Mouse (Mus musculus) limb, embryonic 10.5 days (tissue): ENCODE data around the gene Mrtfb. TPM values are rescaled to one million over a fixed set of nuclear protein-coding genes. Genes with fewer than 3 reads are reported as not detected.

Source experiments
- DNase-seq: peaks from one replicate; pipeline ENCODE4 v3.0.0-alpha.2; 2017; ENCODE audit warnings: low spot score
- H3K27ac ChIP-seq: fragments of 300-500 bp; sonication (generic); 2 replicates; pipeline ENCODE4 v1.5.1; 2016; ENCODE audit warnings: mild to moderate bottlenecking
- H3K27me3 ChIP-seq: fragments of 300-500 bp; sonication (generic); 2 replicates; pipeline ENCODE4 v1.6.1; 2016; ENCODE audit warnings: low read depth, mild to moderate bottlenecking; ENCODE audit not compliant: poor library complexity, severe bottlenecking
- H3K36me3 ChIP-seq: fragments of 300-500 bp; sonication (generic); 2 replicates; pipeline ENCODE4 v1.6.1; 2016; ENCODE audit warnings: mild to moderate bottlenecking, moderate library complexity
- H3K4me1 ChIP-seq: fragments of 300-500 bp; sonication (generic); 2 replicates; pipeline ENCODE4 v1.6.1; 2016
- H3K4me3 ChIP-seq: fragments of 300-500 bp; sonication (generic); 2 replicates; pipeline ENCODE4 v1.5.1; 2016; ENCODE audit warnings: mild to moderate bottlenecking, moderate library complexity
- H3K9me3 ChIP-seq: fragments of 300-500 bp; sonication (generic); replicated peaks from 2 replicates; pipeline ENCODE4 v1.6.1; 2016; ENCODE audit warnings: mild to moderate bottlenecking
- WGBS: fragments of 180-500 bp; shearing (Covaris S2); methylation state at CpG from one replicate; pipeline ENCODE4 v1.1.7; 2016; 5-methylcytosine and 5-hydroxymethylcytosine counted together
- polyA plus RNA-seq: library from polyadenylated mRNA; unstranded; fragments of >200 nt; fragmentation: Nextera tagmentation; extraction: Ambion mirVana; gene quantifications from 2 replicates; pipeline ENCODE4 v1.2.1, GENCODE M21; 2016

The Mrtfb gene
- polyA plus RNA-seq, 1 experiment from 2014 or later = 21.3 TPM

- WGBS = 85% methylated on average over 2 of the region's 2 CpGs
- Histone ChIP-seq H3K9me3 (no peaks in the 10 kb centered on the region), H3K27ac (no peak overlapping the region), H3K4me3 (no peak overlapping the region), H3K36me3 (no peaks in the 10 kb centered on the region), H3K4me1 (no peaks in the 10 kb centered on the region), H3K27me3 (no peaks in the 10 kb centered on the region)
- no peak for DNase-seq
These were observed 42.7 kb downstream of the Mrtfb start for GRCm38 (mm10) chr16:13298991-13299390.

- Histone ChIP-seq H3K27ac (no peak overlapping the region), H3K9me3 (no peaks in the 10 kb centered on the region), H3K36me3 (no peaks in the 10 kb centered on the region), H3K27me3 (no peaks in the 10 kb centered on the region), H3K4me1 (no peaks in the 10 kb centered on the region), H3K4me3 (no peak overlapping the region)
- no peak for DNase-seq
- WGBS = 82% methylated on average over 3 of the region's 3 CpGs
These were observed 49.9 kb downstream of the Mrtfb start for GRCm38 (mm10) chr16:13306065-13306695.

- no peak overlapping the region for H3K4me3 ChIP-seq
- peaks cover 6% of the 10 kb centered on the region for H3K36me3 ChIP-seq
- H3K9me3 ChIP-seq = no peaks in the 10 kb centered on the region
- no peak for DNase-seq
- no peaks in the 10 kb centered on the region for H3K27me3 ChIP-seq
- no peaks in the 10 kb centered on the region; the same call in 1 of the 2 replicates for H3K4me1 ChIP-seq
- 77% methylated on average over 1 of the region's 1 CpGs for WGBS
- no peak overlapping the region for H3K27ac ChIP-seq
These were observed 53.9 kb downstream of the Mrtfb start for GRCm38 (mm10) chr16:13310096-13310683.

- Histone ChIP-seq H3K27me3 (no peaks in the 10 kb centered on the region), H3K4me1 (no peaks in the 10 kb centered on the region; the same call in 1 of the 2 replicates), H3K27ac (no peak overlapping the region), H3K9me3 (no peaks in the 10 kb centered on the region), H3K4me3 (no peak overlapping the region), H3K36me3 (peaks cover 6% of the 10 kb centered on the region)
- no peak for DNase-seq
- WGBS = 79% methylated on average over 1 of the region's 1 CpGs
These were observed 55.1 kb downstream of the Mrtfb start for GRCm38 (mm10) chr16:13311374-13311773.

DNA sequence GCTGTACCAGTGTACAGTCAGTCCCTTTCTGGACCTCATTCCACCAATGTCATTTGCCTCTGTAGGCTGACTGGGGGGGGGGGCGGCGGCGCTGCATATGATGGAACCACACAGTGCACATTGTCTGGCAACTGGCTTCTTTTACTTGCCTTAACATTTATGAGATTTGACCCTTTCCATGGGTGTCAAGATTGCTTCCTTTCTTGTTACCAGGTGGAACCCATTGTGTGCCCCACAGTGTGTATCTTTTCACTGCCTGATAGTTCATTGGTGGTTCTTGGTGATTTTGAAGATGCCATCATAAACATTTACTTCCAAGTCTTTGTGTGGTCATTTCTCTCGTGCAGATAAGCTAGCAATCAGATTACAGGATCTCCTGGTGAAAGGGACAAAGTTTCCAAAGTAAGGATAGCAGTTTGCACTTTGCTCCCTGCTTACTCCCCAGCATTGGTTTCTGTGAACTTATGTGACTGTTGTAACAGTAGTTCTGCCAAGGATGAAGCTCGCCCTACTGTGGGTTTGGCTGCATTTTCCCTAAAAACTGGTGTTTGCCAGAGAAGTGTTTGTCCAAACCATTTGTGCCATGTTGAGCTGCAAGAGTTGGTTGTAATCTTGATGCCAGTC lies 56.9 kb downstream of the Mrtfb start:
- peaks cover 6% of the 10 kb centered on the region for H3K36me3 ChIP-seq
- H3K9me3 ChIP-seq = no peaks in the 10 kb centered on the region
- H3K4me3 ChIP-seq = no peak overlapping the region
- WGBS = 91% methylated on average over 5 of the region's 5 CpGs
- DNase-seq = no peak
- no peaks in the 10 kb centered on the region; the same call in 1 of the 2 replicates for H3K4me1 ChIP-seq
- H3K27ac ChIP-seq = no peak overlapping the region
- no peaks in the 10 kb centered on the region for H3K27me3 ChIP-seq

- Histone ChIP-seq H3K27ac (no peak overlapping the region), H3K9me3 (no peaks in the 10 kb centered on the region), H3K4me1 (0 out of 2 replicates have a peak, but pooled peaks cover 2% of the 10 kb centered on the region), H3K27me3 (no peaks in the 10 kb centered on the region), H3K4me3 (no peak overlapping the region), H3K36me3 (peaks cover 15% of the 10 kb centered on the region)
- no peak for DNase-seq
- WGBS = 66% methylated on average over 6 of the region's 6 CpGs
These were observed 67.5 kb downstream of the Mrtfb start for GRCm38 (mm10) chr16:13323751-13324150.

DNA sequence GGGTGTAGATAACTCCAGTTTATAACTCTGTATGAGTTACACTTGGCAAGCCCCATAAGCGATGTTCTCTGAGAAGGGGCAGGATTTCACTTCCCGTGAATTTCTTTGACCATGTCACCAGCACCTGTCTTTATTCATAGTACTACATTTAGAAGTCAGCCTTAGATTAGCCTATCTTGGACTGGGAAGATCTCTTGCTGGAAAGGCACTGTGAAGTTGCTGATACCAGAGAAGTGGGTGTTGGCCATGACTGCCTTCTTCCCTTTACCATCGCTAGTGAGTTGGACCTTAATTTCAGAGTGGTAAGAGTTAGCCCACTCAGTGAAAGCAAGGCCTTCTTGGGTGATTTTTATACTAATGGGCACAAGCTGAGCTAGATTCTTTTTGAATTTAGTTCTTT lies 70.3 kb downstream of the Mrtfb start:
- Histone ChIP-seq H3K36me3 (peaks cover 15% of the 10 kb centered on the region), H3K4me1 (0 out of 2 replicates have a peak, but pooled peaks cover 2% of the 10 kb centered on the region), H3K4me3 (no peak overlapping the region), H3K27ac (no peak overlapping the region), H3K9me3 (no peaks in the 10 kb centered on the region), H3K27me3 (no peaks in the 10 kb centered on the region)
- DNase-seq = no peak
- 97% methylated on average over 3 of the region's 3 CpGs for WGBS

- Histone ChIP-seq H3K4me1 (0 out of 2 replicates have a peak, but pooled peaks cover under 1% of the 10 kb centered on the region), H3K36me3 (peaks cover 15% of the 10 kb centered on the region), H3K4me3 (no peak overlapping the region), H3K27ac (no peak overlapping the region), H3K9me3 (no peaks in the 10 kb centered on the region), H3K27me3 (no peaks in the 10 kb centered on the region)
- DNase-seq = no peak
- WGBS = 87% methylated on average over 4 of the region's 4 CpGs
These were observed 72.4 kb downstream of the Mrtfb start for GRCm38 (mm10) chr16:13328646-13329045.

GRCm38 (mm10) chr16:13329640-13330039 lies 73.4 kb downstream of the Mrtfb start:
- no peak overlapping the region for H3K27ac ChIP-seq
- WGBS = 83% methylated on average over 3 of the region's 3 CpGs

GRCm38 (mm10) chr16:13330221-13330659 lies 74.0 kb downstream of the Mrtfb start:
- Histone ChIP-seq H3K9me3 (no peaks in the 10 kb centered on the region), H3K4me3 (no peak overlapping the region), H3K4me1 (no peaks in the 10 kb centered on the region), H3K27ac (no peak overlapping the region), H3K36me3 (peaks cover 15% of the 10 kb centered on the region), H3K27me3 (no peaks in the 10 kb centered on the region)
- no peak for DNase-seq
- WGBS = 87% methylated on average over 6 of the region's 6 CpGs

More at GRCm38 (mm10) chr16:13329640-13330039, 73.4 kb downstream of the Mrtfb start:
- H3K9me3 ChIP-seq = no peaks in the 10 kb centered on the region
- H3K4me1 ChIP-seq = no peaks in the 10 kb centered on the region
- H3K36me3 ChIP-seq = peaks cover 15% of the 10 kb centered on the region
- H3K27me3 ChIP-seq = no peaks in the 10 kb centered on the region
- no peak for DNase-seq
- H3K4me3 ChIP-seq = no peak overlapping the region

- H3K9me3 ChIP-seq = no peaks in the 10 kb centered on the region
- no peaks in the 10 kb centered on the region for H3K27me3 ChIP-seq
- H3K27ac ChIP-seq = no peak overlapping the region
- peaks cover 10% of the 10 kb centered on the region for H3K36me3 ChIP-seq
- no peak overlapping the region for H3K4me3 ChIP-seq
- DNase-seq = no peak
- 78% methylated on average over 3 of the region's 3 CpGs for WGBS
- peaks cover 2% of the 10 kb centered on the region for H3K4me1 ChIP-seq
These were observed 75.6 kb downstream of the Mrtfb start for GRCm38 (mm10) chr16:13331898-13332297.

- Histone ChIP-seq H3K27me3 (no peaks in the 10 kb centered on the region), H3K27ac (no peak overlapping the region), H3K4me1 (peaks cover 8% of the 10 kb centered on the region), H3K9me3 (no peaks in the 10 kb centered on the region), H3K4me3 (no peak overlapping the region), H3K36me3 (peaks cover 5% of the 10 kb centered on the region)
- 93% methylated on average over 2 of the region's 2 CpGs for WGBS
- DNase-seq = no peak
These were observed 76.3 kb downstream of the Mrtfb start for GRCm38 (mm10) chr16:13332536-13332935.

DNA sequence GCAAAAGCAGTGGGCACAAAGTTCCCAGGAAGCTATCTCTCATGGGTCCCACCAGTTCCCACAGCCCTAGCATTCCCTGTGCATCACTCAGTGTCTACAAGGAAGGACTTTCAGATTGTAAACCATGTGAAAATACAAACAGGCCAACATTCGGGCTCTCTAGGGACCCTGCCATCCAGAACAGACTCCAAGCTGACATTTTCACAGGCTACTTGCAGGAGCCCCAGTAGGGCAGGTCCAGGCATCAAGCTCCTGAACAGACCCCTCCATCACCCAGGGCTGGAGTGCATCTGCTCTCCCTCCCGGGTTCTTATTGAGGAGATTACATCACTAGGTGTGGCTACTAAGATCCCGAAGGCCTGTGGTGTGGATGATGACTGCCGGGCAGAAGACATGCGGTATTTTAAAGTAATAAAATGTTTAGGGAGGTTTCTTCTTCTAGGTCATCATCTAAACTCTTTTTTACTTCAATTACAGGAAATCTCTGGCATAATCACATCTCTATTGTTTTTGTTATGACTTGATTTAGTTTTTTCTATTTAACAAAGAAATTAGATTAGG lies 77.6 kb downstream of the Mrtfb start:
- no peak for DNase-seq
- Histone ChIP-seq H3K9me3 (no peaks in the 10 kb centered on the region), H3K36me3 (no peaks in the 10 kb centered on the region), H3K27ac (no peak overlapping the region), H3K27me3 (no peaks in the 10 kb centered on the region), H3K4me1 (peaks cover 10% of the 10 kb centered on the region), H3K4me3 (no peak overlapping the region)
- 85% methylated on average over 5 of the region's 5 CpGs for WGBS
